Mouse (Mus musculus): Measurements from ENCODE around the gene Gm49425. TPM values are rescaled to one million over a fixed set of nuclear protein-coding genes. Genes with fewer than 3 reads are reported as not detected.

Gene Gm49425
- polyA plus RNA-seq, 1 experiment from 2014 or later = not detected

- Histone ChIP-seq H3K27me3 (ENCODE audit: control insufficient read depth, insufficient read depth, low read length) (peaks cover 22% of the 10 kb centered on the region), H3K9ac (ENCODE audit: low read depth, low read length) (no peak overlapping the region), H3K9me3 (replicated peaks; ENCODE audit: control insufficient read depth, low read length) (no peaks in the 10 kb centered on the region), H3K4me3 (ENCODE audit: low read depth, low read length) (no peak overlapping the region), H3K4me1 (ENCODE audit: control insufficient read depth, insufficient read depth, low read length) (peaks cover 12% of the 10 kb centered on the region), H3K4me2 (no peak overlapping the region), H3K36me3 (ENCODE audit: control insufficient read depth, insufficient read depth, low read length) (no peaks in the 10 kb centered on the region), H3K27ac (ENCODE audit: low read depth, low read length) (no peak overlapping the region)
- 31% methylated on average over 4 of the region's 4 CpGs for WGBS (ENCODE audit: insufficient replicate concordance)
- ATAC-seq (replicated peaks; ENCODE audit: insufficient number of reproducible peaks, low FRiP score, low TSS enrichment) = no peak
These were observed 35.0 kb downstream of the Gm49425 start for GRCm38 (mm10) chr15:101482056-101482455.

GRCm38 (mm10) chr15:101479666-101480060 is 37.4 kb downstream of the Gm49425 start:
- Histone ChIP-seq H3K9me3 (replicated peaks; ENCODE audit: control insufficient read depth, low read length) (no peaks in the 10 kb centered on the region), H3K4me2 (peak overlapping the region; percentile 66), H3K36me3 (ENCODE audit: control insufficient read depth, insufficient read depth, low read length) (no peaks in the 10 kb centered on the region), H3K9ac (ENCODE audit: low read depth, low read length) (no peak overlapping the region), H3K27me3 (ENCODE audit: control insufficient read depth, insufficient read depth, low read length) (peaks cover 22% of the 10 kb centered on the region), H3K27ac (ENCODE audit: low read depth, low read length) (no peak overlapping the region), H3K4me3 (ENCODE audit: low read depth, low read length) (peak overlapping the region; percentile 35), H3K4me1 (ENCODE audit: control insufficient read depth, insufficient read depth, low read length) (peaks cover 5% of the 10 kb centered on the region; the same call in 1 of the 2 replicates)
- WGBS (ENCODE audit: insufficient replicate concordance) = 39% methylated on average over 11 of the region's 11 CpGs
- no peak for ATAC-seq (replicated peaks; ENCODE audit: insufficient number of reproducible peaks, low FRiP score, low TSS enrichment)

- peaks cover 5% of the 10 kb centered on the region; the same call in 1 of the 2 replicates for H3K4me1 ChIP-seq (ENCODE audit: control insufficient read depth, insufficient read depth, low read length)
- ATAC-seq (replicated peaks; ENCODE audit: insufficient number of reproducible peaks, low FRiP score, low TSS enrichment) = no peak
- H3K9me3 ChIP-seq (replicated peaks; ENCODE audit: control insufficient read depth, low read length) = no peaks in the 10 kb centered on the region
- H3K4me2 ChIP-seq = peak overlapping the region; percentile 66
- 0 out of 2 replicates have a peak overlapping the region, but pooled peaks have one; percentile 34 for H3K9ac ChIP-seq (ENCODE audit: low read depth, low read length)
- peak overlapping the region; percentile 35 for H3K4me3 ChIP-seq (ENCODE audit: low read depth, low read length)
- peaks cover 22% of the 10 kb centered on the region for H3K27me3 ChIP-seq (ENCODE audit: control insufficient read depth, insufficient read depth, low read length)
- H3K27ac ChIP-seq (ENCODE audit: low read depth, low read length) = no peak overlapping the region
- WGBS (ENCODE audit: insufficient replicate concordance) = 11% methylated on average over 31 of the region's 31 CpGs
- H3K36me3 ChIP-seq (ENCODE audit: control insufficient read depth, insufficient read depth, low read length) = no peaks in the 10 kb centered on the region
These were observed 37.9 kb downstream of the Gm49425 start for GRCm38 (mm10) chr15:101479007-101479665.

- ATAC-seq (replicated peaks; ENCODE audit: insufficient number of reproducible peaks, low FRiP score, low TSS enrichment) = no peak
These were observed 44.0 kb downstream of the Gm49425 start, which contains the start of gene Krt86 for GRCm38 (mm10) chr15:101472952-101473528. Gene Krt86, plus strand, starts transcription at chr15:101473478.

GRCm38 (mm10) chr15:101469093-101469492 is 48.0 kb downstream of the Gm49425 start:
- no peak overlapping the region for H3K4me2 ChIP-seq
- H3K36me3 ChIP-seq (ENCODE audit: control insufficient read depth, insufficient read depth, low read length) = no peaks in the 10 kb centered on the region
- no peaks in the 10 kb centered on the region for H3K27me3 ChIP-seq (ENCODE audit: control insufficient read depth, insufficient read depth, low read length)
- H3K9me3 ChIP-seq (replicated peaks; ENCODE audit: control insufficient read depth, low read length) = no peaks in the 10 kb centered on the region
- H3K9ac ChIP-seq (ENCODE audit: low read depth, low read length) = no peak overlapping the region
- ATAC-seq (replicated peaks; ENCODE audit: insufficient number of reproducible peaks, low FRiP score, low TSS enrichment) = no peak
- WGBS (ENCODE audit: insufficient replicate concordance) = 70% methylated on average over 4 of the region's 4 CpGs
- H3K4me3 ChIP-seq (ENCODE audit: low read depth, low read length) = no peak overlapping the region
- H3K27ac ChIP-seq (ENCODE audit: low read depth, low read length) = no peak overlapping the region
- H3K4me1 ChIP-seq (ENCODE audit: control insufficient read depth, insufficient read depth, low read length) = no peaks in the 10 kb centered on the region

More at GRCm38 (mm10) chr15:101472952-101473528, 44.0 kb downstream of the Gm49425 start, which contains the start of gene Krt86:
- Histone ChIP-seq H3K9ac (ENCODE audit: low read depth, low read length) (no peak within 1 kb of the TSS), H3K36me3 (ENCODE audit: control insufficient read depth, insufficient read depth, low read length) (no peaks in the 10 kb centered on the region), H3K27ac (ENCODE audit: low read depth, low read length) (no peak within 1 kb of the TSS), H3K27me3 (ENCODE audit: control insufficient read depth, insufficient read depth, low read length) (no peaks in the 10 kb centered on the region; the same call in 1 of the 2 replicates), H3K9me3 (replicated peaks; ENCODE audit: control insufficient read depth, low read length) (no peaks in the 10 kb centered on the region), H3K4me1 (ENCODE audit: control insufficient read depth, insufficient read depth, low read length) (no peaks in the 10 kb centered on the region), H3K4me2 (no peak within 1 kb of the TSS), H3K4me3 (ENCODE audit: low read depth, low read length) (no peak within 1 kb of the TSS)
- 23% methylated on average over 10 of the region's 10 CpGs for whole genome bisulfite sequencing (ENCODE audit: insufficient replicate concordance)

Small RNA genes within 50 kb of the gene (microRNA-seq; reads per million reads assigned to microRNA genes)
- gene Gm44393 (ENCODE audit: borderline number of aligned reads) = not detected

Other genes starting within 250 kb of the Gm49425 start
- gene Atg101, start 233.0 kb downstream of the Gm49425 start, polyA plus RNA-seq (2014; fragmentation: Nextera tagmentation; extraction: Ambion mirVana) = 49.4 and 50.1 TPM in 2 replicates
- 1.3 and 2.2 TPM in 2 replicates for gene 6030408B16Rik, start 224.0 kb downstream of the Gm49425 start, polyA plus RNA-seq (2014; fragmentation: Nextera tagmentation; extraction: Ambion mirVana)
- gene Krt80, start 147.1 kb downstream of the Gm49425 start, polyA plus RNA-seq (2014; fragmentation: Nextera tagmentation; extraction: Ambion mirVana) = 2.5 and 2.8 TPM in 2 replicates
- gene Krt7, start 106.2 kb downstream of the Gm49425 start, polyA plus RNA-seq (2014; fragmentation: Nextera tagmentation; extraction: Ambion mirVana) = 23.8 and 25.8 TPM in 2 replicates
- not detected in 2 replicates for gene Krt87, start 78.5 kb downstream of the Gm49425 start, polyA plus RNA-seq (2014; fragmentation: Nextera tagmentation; extraction: Ambion mirVana)
- gene Krt88, start 69.5 kb downstream of the Gm49425 start, polyA plus RNA-seq (2014; fragmentation: Nextera tagmentation; extraction: Ambion mirVana) = not detected in 2 replicates
- not detected in 2 replicates for gene Krt81, start 53.5 kb downstream of the Gm49425 start, polyA plus RNA-seq (2014; fragmentation: Nextera tagmentation; extraction: Ambion mirVana)
- not detected in 2 replicates for gene Krt86, start 43.8 kb downstream of the Gm49425 start, polyA plus RNA-seq (2014; fragmentation: Nextera tagmentation; extraction: Ambion mirVana)
- not detected in 2 replicates for gene Krt83, start 25.7 kb downstream of the Gm49425 start, polyA plus RNA-seq (2014; fragmentation: Nextera tagmentation; extraction: Ambion mirVana)
- gene Krt84, start 15.6 kb upstream of the Gm49425 start, polyA plus RNA-seq (2014; fragmentation: Nextera tagmentation; extraction: Ambion mirVana) = not detected in 2 replicates
- not detected in 2 replicates for gene Krt82, start 33.4 kb upstream of the Gm49425 start, polyA plus RNA-seq (2014; fragmentation: Nextera tagmentation; extraction: Ambion mirVana)
- 0.16 TPM in 1 of 2 replicates, not detected in the other for gene Krt90, start 45.7 kb upstream of the Gm49425 start, polyA plus RNA-seq (2014; fragmentation: Nextera tagmentation; extraction: Ambion mirVana)
- not detected in 2 replicates for gene Krt75, start 56.6 kb upstream of the Gm49425 start, polyA plus RNA-seq (2014; fragmentation: Nextera tagmentation; extraction: Ambion mirVana)
- gene Gm5414, start 110.9 kb upstream of the Gm49425 start, polyA plus RNA-seq (2014; fragmentation: Nextera tagmentation; extraction: Ambion mirVana) = not detected in 2 replicates
- not detected in 2 replicates for gene Gm5478, start 130.1 kb upstream of the Gm49425 start, polyA plus RNA-seq (2014; fragmentation: Nextera tagmentation; extraction: Ambion mirVana)
- not detected in 2 replicates for gene Krt6b, start 163.0 kb upstream of the Gm49425 start, polyA plus RNA-seq (2014; fragmentation: Nextera tagmentation; extraction: Ambion mirVana)
- gene Krt6a, start 177.0 kb upstream of the Gm49425 start, polyA plus RNA-seq (2014; fragmentation: Nextera tagmentation; extraction: Ambion mirVana) = not detected in 2 replicates
- gene Krt5, start 195.6 kb upstream of the Gm49425 start, polyA plus RNA-seq (2014; fragmentation: Nextera tagmentation; extraction: Ambion mirVana) = 0.13 and 0.23 TPM in 2 replicates
- not detected in 2 replicates for gene Krt71, start 225.8 kb upstream of the Gm49425 start, polyA plus RNA-seq (2014; fragmentation: Nextera tagmentation; extraction: Ambion mirVana)

All from heart, embryonic 11.5 days (tissue).